Mouse (Mus musculus) adrenal gland, postnatal 4 days (tissue): Measurements from ENCODE around the gene Gm5798. TPM values are rescaled to one million over a fixed set of nuclear protein-coding genes. Genes with fewer than 3 reads are reported as not detected.
"Not testable (repeated sequence)": the region's sequence is repeated elsewhere in the genome, so short reads cannot be mapped to it uniquely, and the experiment has no call there.

Experiments used
- DNase-seq, 2 experiments: peaks; one replicate each; pipeline ENCODE4 v3.0.0; 2021 to 2022; ENCODE audit warnings: low spot score in 2 of 2, mixed read lengths in 2 of 2
- long read RNA-seq, 2 experiments: library from polyadenylated mRNA; stranded (forward); transcript quantifications; one replicate each; pipeline ENCODE4 v2.0.0; 2021
- total RNA-seq, 2 experiments: library from RNA; stranded (reverse); gene quantifications; 2 replicates each; pipeline ENCODE4 v1.2.3; 2021

Gm5798 gene
- total RNA-seq, result not detected
- long read RNA-seq, experiment 1, partial matches to known transcripts, result 0 of 1 reads
- long read RNA-seq, experiment 1, other reads (novel, unspliced or antisense), result 1 of 1 reads
- long read RNA-seq, experiment 2, result 0 reads

DNA sequence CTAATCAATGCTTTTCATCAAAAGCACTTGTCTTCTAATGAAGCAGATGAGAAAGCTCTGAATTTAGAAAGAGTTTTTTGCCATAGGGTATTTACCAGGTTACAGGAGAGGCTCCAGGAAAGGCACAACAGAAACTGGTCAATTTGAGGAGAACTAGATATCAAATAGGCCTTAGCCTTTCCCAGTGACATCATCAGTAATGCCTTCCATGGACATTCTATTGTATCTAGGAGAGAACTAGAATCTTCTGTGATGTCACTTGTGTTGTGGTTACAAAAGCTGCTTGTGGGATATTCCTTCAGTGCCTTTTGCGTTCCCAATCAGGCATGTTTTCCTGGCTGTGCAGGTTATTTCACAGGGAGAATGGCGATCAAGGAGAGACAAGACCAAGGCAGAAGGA lies at the start of gene Gm5798:
Gene Gm5798 (plus strand): TSS at position 301 of the 400 bp plus-strand sequence.
- DNase-seq, result not testable (repeated sequence)

DNA sequence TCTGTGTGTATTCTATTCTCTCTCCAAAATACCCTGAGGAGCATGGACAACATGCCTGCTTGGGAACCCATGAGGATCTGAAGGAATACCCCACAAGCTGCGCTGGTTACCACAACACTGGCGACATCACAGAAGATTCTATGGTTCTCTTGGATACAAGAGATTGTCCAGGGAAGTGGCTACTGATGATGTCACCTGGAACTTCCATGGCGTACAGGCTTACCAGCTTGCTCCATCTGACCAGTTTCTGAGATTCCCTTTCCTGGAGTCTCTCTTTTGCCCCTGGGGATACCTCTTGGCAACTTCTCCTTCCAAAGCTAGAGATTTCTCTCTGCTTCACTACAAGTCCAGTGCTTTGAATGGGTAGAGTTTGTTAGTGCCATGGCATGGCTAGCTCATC lies 37.9 kb downstream of the Gm5798 start, which contains the start of gene Gm7945:
Gene Gm7945 (minus strand): TSS at position 101 of the 400 bp plus-strand sequence.
- not testable (repeated sequence) for DNase-seq

Other genes starting within 250 kb of the Gm5798 start
- gene Mat1a, start 243.6 kb upstream of the Gm5798 start, total RNA-seq, result 10 to 100 TPM in 1 of 2 experiments, 1 to 10 TPM in 1; 6.4 to 97.7 TPM
- gene Sftpa1, start 216.8 kb upstream of the Gm5798 start, total RNA-seq, result under 1 TPM in 1 of 2 experiments, not detected in 1; 0.34 TPM
- gene Mbl1, start 197.2 kb upstream of the Gm5798 start, total RNA-seq, result 10 to 100 TPM in 1 of 2 experiments, under 1 TPM in 1; 0.36 to 12.9 TPM
- gene Sftpd, start 163.5 kb upstream of the Gm5798 start, total RNA-seq, result not detected
- gene Gm2832, start 69.8 kb upstream of the Gm5798 start, total RNA-seq, result not detected
- not detected for gene Gm7945, start 37.8 kb downstream of the Gm5798 start, total RNA-seq
- gene Gm6482, start 59.7 kb downstream of the Gm5798 start, total RNA-seq, result not detected
- gene Gm7954, start 104.9 kb downstream of the Gm5798 start, total RNA-seq, result not detected
- gene Gm3486, start 140.9 kb downstream of the Gm5798 start, total RNA-seq, result not detected
- gene Gm7970, start 207.0 kb downstream of the Gm5798 start, total RNA-seq, result not detected
- not detected for gene 1700049E17Rik2, start 224.6 kb downstream of the Gm5798 start, total RNA-seq